Mouse (Mus musculus): ENCODE measurements at regions not wholly inside any gene's neighbourhood (a gene's known extent, or its start where the extent isn't known, plus 50 kb on each side); places are given as distances from the start of the nearest gene placed in this dataset.

GRCm38 (mm10) chrX:38710660-38711264 is 61.7 kb upstream of the 6030498E09Rik start:
- no peak for DNase-seq

- peak; percentile 6 for DNase-seq
Measured at GRCm38 (mm10) chrX:38711442-38712258, 60.8 kb upstream of the 6030498E09Rik start.

All from adrenal gland, adult 8-10 months (tissue).